Mouse (Mus musculus) heart, postnatal 0 days (tissue): ENCODE data around the gene Slc22a14.

Experiments used
- CTCF ChIP-seq: IDR thresholded peaks from 2 replicates; pipeline ENCODE4 v1.5.1; 2016; ENCODE audit warnings: antibody characterized with exemption, control low read depth, low read depth
- EP300 ChIP-seq: IDR thresholded peaks from 2 replicates; pipeline ENCODE4 v1.6.1; 2016; ENCODE audit warnings: antibody characterized with exemption, low read depth

DNA sequence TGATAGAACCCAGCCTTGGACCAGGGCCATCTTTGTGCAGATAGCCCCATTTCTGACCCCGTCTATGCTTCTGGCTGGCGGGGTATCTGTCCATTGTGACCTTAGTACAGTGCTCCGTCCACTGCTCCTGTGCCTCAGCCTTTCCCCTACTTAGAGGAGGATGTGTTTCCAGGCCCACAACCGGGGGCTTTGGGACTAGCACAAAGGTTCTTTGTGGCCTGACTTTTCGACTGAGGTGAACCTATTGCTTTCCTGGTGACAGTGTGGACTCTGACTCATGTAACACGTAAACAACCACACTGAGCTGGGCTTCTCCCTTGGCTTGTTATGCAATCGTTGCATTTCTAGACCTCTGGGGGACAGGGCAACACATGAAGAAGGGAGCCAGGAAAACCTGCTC lies 200.6 kb downstream of the Slc22a14 start:
- TF ChIP-seq CTCF (no peak), EP300 (no peak)
